Mouse (Mus musculus): ENCODE measurements around the gene Rbfox1. TPM values are rescaled to one million over a fixed set of nuclear protein-coding genes. Genes with fewer than 3 reads are reported as not detected.

Rbfox1 gene
- polyA plus RNA-seq, 1 experiment from 2014 or later, result 223 TPM

DNA sequence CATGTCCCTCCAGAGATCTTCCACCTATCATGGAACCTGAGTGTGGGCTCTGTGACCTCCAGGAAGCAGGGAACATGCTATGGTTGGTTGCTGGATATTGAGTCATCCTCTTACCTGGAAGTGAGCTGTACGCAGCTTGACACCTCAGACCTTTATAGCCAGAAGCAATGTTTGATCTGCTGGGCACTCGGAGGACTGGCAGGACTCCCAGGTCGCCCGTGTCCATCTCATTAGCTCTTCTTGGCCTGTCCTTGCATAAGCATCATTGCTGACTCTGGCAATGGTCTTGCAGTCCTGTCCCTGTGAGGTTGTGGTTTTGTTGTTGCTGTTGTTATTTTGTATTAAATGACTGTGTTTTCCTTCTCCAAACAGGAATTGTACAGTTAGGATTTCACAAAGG lies 180.3 kb downstream of the Rbfox1 start:
- WGBS, result 80% methylated on average over 4 of the region's 4 CpGs
- Histone ChIP-seq H3K4me2 (no peak overlapping the region), H3K27me3 (replicated peaks) (no peaks in the 10 kb centered on the region), H3K27ac (no peak overlapping the region), H3K4me3 (no peak overlapping the region), H3K36me3 (replicated peaks) (no peaks in the 10 kb centered on the region), H3K9ac (no peak overlapping the region), H3K4me1 (no peaks in the 10 kb centered on the region), H3K9me3 (no peaks in the 10 kb centered on the region)
- ATAC-seq (replicated peaks), result no peak

DNA sequence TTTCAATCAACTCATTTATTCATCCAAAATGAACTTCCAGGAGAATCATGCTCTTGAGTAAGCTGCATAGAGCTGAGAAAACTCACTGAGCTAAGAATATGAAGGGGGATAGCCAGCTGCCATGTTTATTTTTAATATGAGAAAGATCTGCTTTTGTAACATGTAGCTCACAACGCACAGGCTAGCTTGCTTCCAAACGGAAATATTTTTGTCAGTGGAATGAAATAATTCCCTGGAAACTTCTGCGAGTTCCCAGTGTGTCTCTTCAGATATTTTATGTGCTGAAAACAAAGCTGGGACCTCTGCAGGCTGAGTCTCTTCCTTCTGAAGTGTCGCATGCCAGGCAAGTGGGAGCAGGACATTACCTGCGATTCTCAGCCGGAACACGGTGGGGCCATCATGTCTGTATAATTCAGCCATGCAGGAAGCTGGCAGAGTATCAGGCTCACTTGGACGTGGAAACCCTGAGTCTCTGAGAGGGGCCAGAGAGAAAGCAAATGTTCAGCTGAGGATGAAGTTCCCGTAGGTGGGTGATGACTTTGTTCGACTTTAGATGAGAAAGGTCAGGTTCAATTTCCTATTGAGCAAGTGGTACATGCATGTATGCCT lies 190.4 kb downstream of the Rbfox1 start:
- Histone ChIP-seq H3K36me3 (replicated peaks) (no peaks in the 10 kb centered on the region), H3K4me1 (no peaks in the 10 kb centered on the region), H3K4me2 (no peak overlapping the region), H3K27ac (no peak overlapping the region), H3K4me3 (no peak overlapping the region), H3K9me3 (no peaks in the 10 kb centered on the region), H3K27me3 (replicated peaks) (no peaks in the 10 kb centered on the region), H3K9ac (no peak overlapping the region)
- 86% methylated on average over 10 of the region's 10 CpGs for WGBS
- no peak for ATAC-seq (replicated peaks)

DNA sequence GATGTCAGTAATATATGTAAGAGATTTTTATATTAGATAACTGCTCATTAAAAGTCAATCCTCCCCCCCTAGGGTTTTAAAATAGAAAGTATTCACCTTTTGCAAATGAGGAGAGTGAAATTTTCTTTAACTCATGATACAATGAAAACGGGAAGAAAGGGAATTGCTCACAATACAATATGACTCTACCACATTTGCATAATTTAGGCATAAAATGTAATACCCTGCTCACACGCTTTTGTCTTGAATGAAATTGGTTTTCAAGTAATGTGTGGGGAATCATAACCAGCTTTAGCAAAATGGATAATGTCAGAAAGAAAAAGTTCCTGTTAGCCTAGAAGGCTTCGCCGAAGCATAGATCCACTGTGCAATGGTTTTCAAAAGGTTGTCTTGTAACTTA lies 193.9 kb downstream of the Rbfox1 start:
- Histone ChIP-seq H3K36me3 (replicated peaks) (no peaks in the 10 kb centered on the region), H3K9ac (no peak overlapping the region), H3K27me3 (replicated peaks) (no peaks in the 10 kb centered on the region), H3K4me3 (no peak overlapping the region), H3K4me1 (no peaks in the 10 kb centered on the region), H3K9me3 (no peaks in the 10 kb centered on the region), H3K27ac (no peak overlapping the region), H3K4me2 (no peak overlapping the region)
- ATAC-seq (replicated peaks), result no peak
- WGBS, result 62% methylated on average over 4 of the region's 4 CpGs

DNA sequence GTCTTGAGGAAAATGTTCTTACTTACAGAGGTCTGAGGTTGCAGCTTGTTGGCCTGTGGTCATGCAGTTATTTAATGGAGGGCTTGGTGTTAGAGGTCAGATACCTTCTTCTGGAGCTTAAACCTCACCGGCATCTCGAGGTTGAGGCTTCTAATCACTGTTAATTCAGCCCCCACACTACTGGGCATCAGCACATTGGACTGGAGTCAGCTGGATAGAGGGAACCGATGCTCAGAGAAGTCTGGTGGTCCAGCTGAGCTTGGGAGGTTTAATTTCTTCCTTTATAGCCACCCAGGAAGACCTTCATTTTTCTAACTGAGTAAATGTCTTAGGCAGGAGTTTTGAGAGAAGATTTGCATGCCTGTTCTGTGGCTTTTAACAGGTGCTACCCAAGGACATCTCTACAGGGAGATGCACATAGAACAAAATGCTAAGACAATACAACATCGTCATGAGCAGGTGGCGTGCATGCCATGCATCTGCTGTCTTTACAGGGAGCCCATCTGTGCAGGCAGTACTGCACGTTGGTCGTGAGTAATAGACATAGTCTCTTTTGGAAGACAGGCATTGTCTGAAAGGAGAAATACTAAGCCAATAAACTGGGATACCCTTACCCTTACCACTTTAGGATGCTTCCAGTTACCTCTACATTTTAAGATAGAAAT lies 199.7 kb downstream of the Rbfox1 start:
- peaks cover 6% of the 10 kb centered on the region; the same call in 1 of the 2 replicates for H3K4me1 ChIP-seq
- H3K4me2 ChIP-seq, result no peak overlapping the region
- H3K9me3 ChIP-seq, result no peaks in the 10 kb centered on the region
- H3K9ac ChIP-seq, result no peak overlapping the region
- ATAC-seq (replicated peaks), result no peak
- no peak overlapping the region for H3K4me3 ChIP-seq
- no peak overlapping the region for H3K27ac ChIP-seq
- H3K36me3 ChIP-seq (replicated peaks), result no peaks in the 10 kb centered on the region
- H3K27me3 ChIP-seq (replicated peaks), result no peaks in the 10 kb centered on the region
- 82% methylated on average over 7 of the region's 7 CpGs for WGBS

DNA sequence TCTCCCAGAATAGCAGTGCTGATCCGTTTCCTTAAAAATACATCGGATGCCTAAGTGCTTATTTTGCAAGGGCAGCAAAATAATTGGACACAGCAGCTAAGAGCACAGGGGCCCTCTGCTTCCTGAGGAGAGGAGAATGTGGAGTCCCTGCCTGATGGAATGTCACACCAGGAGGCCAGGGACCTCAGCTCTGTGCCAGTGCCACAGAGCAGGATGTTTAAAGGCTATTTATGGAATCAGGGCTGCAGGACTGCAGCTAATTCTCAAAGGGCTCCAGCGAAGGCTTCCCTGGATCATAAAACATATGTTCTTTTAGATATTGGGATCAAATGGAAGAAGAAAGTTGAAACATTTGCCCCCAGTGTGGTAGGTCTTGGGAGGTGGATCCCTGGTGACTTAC lies 201.0 kb downstream of the Rbfox1 start:
- Histone ChIP-seq H3K9ac (no peak overlapping the region), H3K4me3 (no peak overlapping the region), H3K4me1 (peaks cover 6% of the 10 kb centered on the region; the same call in 1 of the 2 replicates), H3K27ac (no peak overlapping the region), H3K36me3 (replicated peaks) (no peaks in the 10 kb centered on the region), H3K27me3 (replicated peaks) (no peaks in the 10 kb centered on the region), H3K4me2 (no peak overlapping the region), H3K9me3 (no peaks in the 10 kb centered on the region)
- ATAC-seq (replicated peaks), result no peak
- 54% methylated on average over 3 of the region's 3 CpGs for WGBS

DNA sequence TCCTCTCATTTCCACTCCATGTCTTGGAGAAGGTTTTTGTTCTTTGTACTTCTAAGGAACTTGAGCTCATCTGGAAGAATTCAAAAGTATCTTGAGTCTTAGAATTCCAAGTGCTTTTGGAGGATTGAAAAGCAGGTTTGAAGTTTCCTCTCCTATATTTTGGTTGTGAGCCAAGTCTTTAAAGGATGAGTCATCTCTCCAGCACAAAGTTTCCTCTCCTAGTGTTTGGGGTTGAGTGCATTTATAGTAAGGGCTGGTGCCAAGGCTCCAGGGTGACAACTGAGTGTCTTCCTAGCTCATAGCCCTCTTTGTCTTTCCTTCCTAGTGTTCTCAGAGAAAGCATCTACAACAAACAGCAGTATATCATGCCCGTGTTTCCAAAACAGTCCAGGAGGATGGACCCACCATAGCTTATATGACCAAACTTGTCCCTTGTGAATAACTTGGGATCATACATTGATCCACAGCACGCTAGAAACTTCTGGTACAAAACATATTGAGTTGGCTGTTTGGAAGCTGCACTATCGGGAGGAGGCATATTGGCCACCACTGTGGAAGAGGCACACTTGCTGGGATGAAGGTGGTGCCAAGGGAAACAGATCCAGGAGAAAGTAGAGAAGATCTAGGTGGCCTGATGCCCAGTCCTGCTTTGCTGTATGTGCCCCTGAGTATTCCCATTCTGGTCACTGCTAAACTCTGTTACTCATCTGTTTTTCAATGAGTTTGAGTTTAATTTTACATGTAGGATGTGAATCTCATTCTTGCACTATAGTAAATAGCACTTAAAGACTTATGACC lies 206.4 kb downstream of the Rbfox1 start:
- no peak for ATAC-seq (replicated peaks)
- 93% methylated on average over 3 of the region's 3 CpGs for WGBS
- H3K27ac ChIP-seq, result no peak overlapping the region

DNA sequence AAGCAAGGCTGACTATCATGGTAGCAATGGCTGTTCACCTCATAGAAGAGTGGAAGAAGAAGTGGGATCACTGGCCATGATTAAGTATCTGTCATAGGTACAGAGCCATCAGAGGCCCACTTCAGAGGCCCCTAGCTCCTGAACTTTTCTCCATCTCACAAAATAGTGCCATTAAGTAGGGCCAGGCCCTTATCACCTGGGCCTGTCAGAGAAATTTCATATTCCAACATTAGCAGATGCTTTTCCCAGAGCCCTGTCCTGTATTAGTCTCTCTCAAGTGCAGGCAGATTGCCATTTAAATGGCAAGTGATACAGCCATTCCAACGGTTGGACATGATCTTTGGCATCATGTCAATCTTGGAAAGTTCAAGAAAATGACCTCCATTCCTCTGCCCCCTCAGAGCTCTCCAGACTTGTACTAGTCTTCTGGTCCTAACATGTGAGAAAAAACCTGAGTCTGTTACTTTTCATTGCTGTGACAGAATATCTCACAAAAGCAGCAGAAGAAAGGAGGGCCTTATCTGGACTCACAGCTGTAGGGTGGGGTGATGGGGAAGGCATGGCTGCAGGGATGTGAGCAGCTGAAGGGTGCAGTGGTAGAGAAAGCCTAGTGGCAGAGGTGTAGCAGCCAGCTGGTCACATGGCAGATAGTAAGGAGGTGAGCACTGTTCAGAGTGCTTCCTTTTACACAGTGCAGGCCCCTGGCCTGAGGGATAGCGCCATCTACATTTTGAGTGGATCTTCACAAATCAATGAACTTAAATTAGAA lies 210.6 kb downstream of the Rbfox1 start:
- Histone ChIP-seq H3K27me3 (replicated peaks) (no peaks in the 10 kb centered on the region), H3K9ac (no peak overlapping the region), H3K4me3 (no peak overlapping the region), H3K4me2 (no peak overlapping the region), H3K27ac (no peak overlapping the region), H3K36me3 (replicated peaks) (no peaks in the 10 kb centered on the region), H3K9me3 (no peaks in the 10 kb centered on the region), H3K4me1 (peaks cover 7% of the 10 kb centered on the region)
- ATAC-seq (replicated peaks), result no peak
- 86% methylated on average over 2 of the region's 2 CpGs for WGBS

More for the DNA sequence above, 206.4 kb downstream of the Rbfox1 start:
- H3K4me1 ChIP-seq, result 0 out of 2 replicates have a peak, but pooled peaks cover 1% of the 10 kb centered on the region
- no peak overlapping the region for H3K4me2 ChIP-seq
- H3K27me3 ChIP-seq (replicated peaks), result no peaks in the 10 kb centered on the region
- H3K4me3 ChIP-seq, result no peak overlapping the region
- H3K9me3 ChIP-seq, result no peaks in the 10 kb centered on the region
- H3K9ac ChIP-seq, result no peak overlapping the region
- H3K36me3 ChIP-seq (replicated peaks), result no peaks in the 10 kb centered on the region

DNA sequence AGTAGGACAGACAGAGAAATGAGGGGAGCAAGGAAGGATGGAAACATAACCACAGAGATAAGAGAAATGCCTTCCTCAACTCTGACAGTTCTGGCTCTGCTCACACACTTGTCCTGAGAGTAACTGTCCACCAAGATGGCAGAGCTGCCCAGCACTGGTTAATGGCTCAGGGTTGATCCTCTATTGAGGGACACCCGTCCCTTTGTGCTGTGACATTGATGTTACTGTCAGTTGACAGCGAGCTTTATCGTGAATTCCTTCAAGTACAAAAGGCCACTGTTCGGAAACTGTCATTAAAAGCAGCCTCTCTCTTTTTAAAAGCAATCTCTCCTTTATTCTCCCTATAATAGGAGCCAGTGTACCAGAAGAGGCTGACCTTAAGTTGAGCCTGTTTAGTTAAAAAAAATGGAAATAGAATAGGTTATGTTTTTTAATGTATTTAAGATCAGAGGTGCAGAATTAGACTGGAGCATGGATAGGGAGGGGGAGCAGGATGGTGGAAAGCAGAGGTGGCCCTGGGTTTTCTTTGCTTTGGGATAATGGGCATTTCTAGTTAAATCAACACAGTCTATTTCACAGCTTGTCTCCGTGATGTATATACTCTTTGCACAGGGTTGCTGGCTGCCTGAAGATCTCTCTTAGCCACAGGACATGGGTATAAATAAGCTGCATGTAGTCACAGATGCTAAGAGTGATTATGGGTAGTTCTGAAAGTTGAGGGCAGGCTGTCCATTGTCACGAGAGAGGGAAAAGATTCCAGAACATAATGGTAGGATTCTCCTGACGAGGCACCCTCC lies 212.3 kb downstream of the Rbfox1 start:
- peaks cover 7% of the 10 kb centered on the region for H3K4me1 ChIP-seq
- 15% methylated on average over 7 of the region's 7 CpGs for WGBS
- 0 out of 2 replicates have a peak, but pooled peaks have one; percentile 9 for ATAC-seq (replicated peaks)

DNA sequence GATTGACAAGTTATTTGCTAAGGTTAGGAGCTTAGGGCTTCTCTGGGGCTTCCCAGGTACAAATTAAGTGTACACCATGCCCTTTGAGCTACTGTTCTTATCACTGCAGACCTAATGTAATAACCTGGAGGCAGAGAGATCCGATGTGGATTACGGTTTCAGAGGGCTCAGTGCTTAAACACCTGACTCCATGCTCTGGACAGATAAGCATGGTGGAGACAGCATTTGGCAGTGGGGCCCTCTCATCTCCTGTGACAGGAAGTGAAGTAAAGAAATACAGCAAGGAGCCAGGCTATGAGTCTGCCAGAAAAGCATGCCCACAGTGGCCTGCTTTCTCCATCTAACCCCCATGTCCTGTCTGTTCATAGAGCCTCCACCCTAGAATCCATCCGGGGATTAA lies 213.0 kb downstream of the Rbfox1 start:
- Histone ChIP-seq H3K4me3 (no peak overlapping the region), H3K9me3 (no peaks in the 10 kb centered on the region), H3K4me2 (no peak overlapping the region), H3K27ac (no peak overlapping the region), H3K36me3 (replicated peaks) (no peaks in the 10 kb centered on the region), H3K9ac (no peak overlapping the region), H3K4me1 (peaks cover 7% of the 10 kb centered on the region), H3K27me3 (replicated peaks) (no peaks in the 10 kb centered on the region)
- no peak for ATAC-seq (replicated peaks)
- WGBS, result 79% methylated on average over 3 of the region's 3 CpGs

More for the DNA sequence above, 212.3 kb downstream of the Rbfox1 start:
- Histone ChIP-seq H3K4me3 (no peak overlapping the region), H3K27ac (no peak overlapping the region), H3K36me3 (replicated peaks) (no peaks in the 10 kb centered on the region), H3K27me3 (replicated peaks) (no peaks in the 10 kb centered on the region), H3K4me2 (no peak overlapping the region), H3K9ac (no peak overlapping the region), H3K9me3 (no peaks in the 10 kb centered on the region)

DNA sequence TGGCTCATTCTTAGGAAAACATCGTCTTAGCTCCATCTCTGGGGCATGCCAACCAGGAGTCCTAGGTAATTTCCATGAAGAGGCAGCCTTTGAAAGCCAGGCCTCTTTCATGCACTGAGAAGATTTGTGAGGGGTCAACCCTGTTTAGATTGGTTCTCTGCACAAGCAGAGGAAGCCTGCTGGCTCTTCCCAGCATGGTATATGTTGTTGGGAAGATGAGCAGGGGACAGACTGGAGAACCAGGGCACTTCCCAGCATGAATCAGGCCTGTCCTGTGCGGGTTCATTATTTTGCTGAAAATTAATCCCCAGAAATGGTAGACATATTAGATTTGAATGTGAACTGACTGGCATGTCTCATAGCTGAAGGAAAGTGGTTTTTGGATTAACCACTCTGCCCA lies 214.4 kb downstream of the Rbfox1 start:
- Histone ChIP-seq H3K4me3 (no peak overlapping the region), H3K9ac (no peak overlapping the region), H3K36me3 (replicated peaks) (no peaks in the 10 kb centered on the region), H3K9me3 (no peaks in the 10 kb centered on the region), H3K27me3 (replicated peaks) (no peaks in the 10 kb centered on the region), H3K4me2 (no peak overlapping the region), H3K4me1 (peaks cover 7% of the 10 kb centered on the region), H3K27ac (no peak overlapping the region)
- WGBS, result 64% methylated on average over 2 of the region's 2 CpGs
- no peak for ATAC-seq (replicated peaks)

DNA sequence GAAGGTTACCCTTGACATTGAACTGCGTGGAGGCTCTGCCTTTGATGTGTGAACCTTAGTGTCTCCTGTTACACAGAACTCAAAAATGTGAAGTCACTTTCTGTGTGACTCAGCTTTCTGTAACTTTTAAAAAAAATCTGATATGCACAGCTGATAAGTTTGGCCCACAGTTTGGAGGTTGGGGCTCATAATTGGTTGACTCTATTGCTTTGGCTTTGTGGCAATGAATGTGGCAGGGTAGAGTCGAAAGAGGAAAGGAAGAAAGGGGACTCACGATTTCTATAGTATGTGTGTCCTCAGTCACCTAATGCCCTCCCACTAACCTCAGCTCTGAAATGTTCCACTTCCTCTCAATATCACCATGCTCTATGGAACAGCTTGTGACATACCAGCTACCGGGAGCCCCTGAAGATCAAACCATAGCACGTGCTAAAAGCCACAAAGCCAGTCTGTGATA lies 215.3 kb downstream of the Rbfox1 start:
- Histone ChIP-seq H3K4me1 (peaks cover 7% of the 10 kb centered on the region), H3K36me3 (replicated peaks) (no peaks in the 10 kb centered on the region), H3K27me3 (replicated peaks) (no peaks in the 10 kb centered on the region), H3K9ac (no peak overlapping the region), H3K4me2 (no peak overlapping the region), H3K9me3 (no peaks in the 10 kb centered on the region), H3K4me3 (no peak overlapping the region), H3K27ac (no peak overlapping the region)
- no peak for ATAC-seq (replicated peaks)
- WGBS, result 84% methylated on average over 5 of the region's 5 CpGs
